Mouse (Mus musculus): ENCODE measurements around the gene Hist1h1a. TPM values are rescaled to one million over a fixed set of nuclear protein-coding genes. Genes with fewer than 3 reads are reported as not detected.

Hist1h1a gene
- polyA plus RNA-seq, 1 experiment from 2014 or later = 27.4 TPM

DNA sequence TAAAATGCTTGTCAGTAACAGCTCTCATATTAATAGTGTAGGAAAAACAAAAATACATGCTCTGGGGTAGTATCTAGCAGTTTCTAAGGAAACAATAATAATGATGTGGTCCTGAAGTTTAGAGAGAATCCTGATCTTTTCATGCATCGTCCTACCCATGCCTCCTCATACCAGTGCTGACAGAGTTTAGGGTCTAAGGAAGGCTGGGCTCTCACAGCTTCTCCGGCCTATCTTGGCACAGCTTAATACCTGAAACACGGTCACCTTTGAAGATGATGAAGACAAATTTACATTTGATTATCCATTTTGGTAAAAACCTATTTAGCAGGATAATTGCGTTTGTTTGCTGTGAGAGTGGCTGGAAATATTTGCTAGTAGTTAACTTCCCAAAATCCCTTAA is 19.5 kb upstream of the Hist1h1a start:
- DNase-seq (ENCODE audit: low spot score) = peak; percentile 5

DNA sequence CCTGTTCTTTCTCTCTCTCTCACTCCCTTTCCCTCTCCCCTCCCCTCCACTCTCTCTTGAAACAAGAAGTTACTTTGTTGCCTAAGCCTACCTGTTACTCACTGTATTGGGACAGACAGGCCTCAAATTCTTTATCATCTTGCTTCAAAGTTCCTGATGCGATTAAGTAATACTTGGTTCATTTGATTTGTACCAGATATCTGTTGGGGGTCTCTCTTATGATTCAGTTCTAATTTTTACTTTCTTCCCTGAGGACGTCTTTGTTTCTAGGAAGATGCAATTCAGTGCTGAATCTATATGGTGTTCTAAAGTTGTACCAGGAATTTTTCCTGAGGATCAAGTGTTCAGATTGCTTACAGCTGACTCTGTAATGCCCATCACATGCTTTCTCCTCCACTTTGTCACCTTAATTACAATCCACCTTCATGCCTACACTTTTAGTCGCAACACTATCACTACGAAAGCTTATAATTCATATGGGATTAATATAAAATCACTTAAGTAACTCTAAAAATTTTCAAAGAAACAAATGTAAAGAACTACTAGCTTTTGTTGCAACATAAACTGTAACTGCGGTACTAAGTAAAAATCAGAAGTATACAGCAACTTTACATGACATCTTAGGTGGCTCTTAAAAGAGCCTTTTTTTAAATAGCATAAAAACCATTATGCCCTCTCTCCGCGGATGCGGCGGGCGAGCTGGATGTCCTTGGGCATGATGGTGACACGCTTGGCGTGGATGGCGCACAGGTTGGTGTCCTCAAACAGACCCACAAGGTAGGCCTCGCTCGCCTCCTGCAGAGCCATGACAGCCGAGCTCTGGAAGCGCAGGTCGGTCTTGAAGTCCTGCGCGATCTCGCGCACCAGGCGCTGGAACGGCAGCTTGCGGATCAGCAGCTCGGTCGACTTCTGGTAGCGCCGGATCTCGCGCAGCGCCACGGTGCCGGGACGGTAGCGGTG is 18.8 kb upstream of the Hist1h1a start:
- DNase-seq (ENCODE audit: low spot score) = peak; percentile 28

DNA sequence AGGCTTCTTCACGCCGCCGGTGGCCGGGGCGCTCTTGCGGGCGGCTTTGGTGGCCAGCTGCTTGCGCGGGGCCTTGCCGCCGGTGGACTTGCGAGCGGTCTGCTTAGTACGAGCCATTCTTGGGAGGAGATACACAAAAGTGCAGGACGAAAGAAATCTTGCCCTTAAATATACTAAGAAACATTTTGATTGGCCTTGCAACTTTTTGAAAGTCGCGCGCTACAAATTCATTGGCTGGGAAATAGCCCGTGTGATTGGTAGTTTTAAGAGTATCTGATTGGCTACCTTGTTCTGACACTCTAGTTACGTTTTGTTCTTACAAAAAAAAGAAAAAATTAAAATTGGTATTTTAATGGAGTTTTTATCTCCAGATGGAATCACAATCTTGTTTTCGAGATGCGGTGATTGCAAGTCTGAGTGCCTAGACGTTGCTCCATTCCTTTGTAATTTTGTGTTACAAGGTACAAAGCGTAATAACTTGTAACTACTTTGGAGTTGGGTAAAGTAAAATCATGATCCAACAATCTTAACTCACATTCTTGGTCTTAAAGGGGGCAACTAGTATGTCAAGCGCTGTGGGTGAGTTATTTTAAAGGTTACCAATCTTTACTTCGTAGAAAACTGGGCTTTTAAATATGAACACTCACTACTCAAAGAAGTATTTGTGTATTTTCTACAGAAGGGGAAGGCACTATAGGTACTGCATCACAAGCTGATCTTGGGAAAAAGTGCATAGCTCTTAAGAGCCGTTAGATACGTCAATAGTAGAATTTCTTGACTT is 17.9 kb upstream of the Hist1h1a start, which contains the start of gene Hist1h3c:
TSS of gene Hist1h3c (minus strand) at position 222 of the 781 bp plus-strand sequence.
- peak; percentile 94 for DNase-seq (ENCODE audit: low spot score)

DNA sequence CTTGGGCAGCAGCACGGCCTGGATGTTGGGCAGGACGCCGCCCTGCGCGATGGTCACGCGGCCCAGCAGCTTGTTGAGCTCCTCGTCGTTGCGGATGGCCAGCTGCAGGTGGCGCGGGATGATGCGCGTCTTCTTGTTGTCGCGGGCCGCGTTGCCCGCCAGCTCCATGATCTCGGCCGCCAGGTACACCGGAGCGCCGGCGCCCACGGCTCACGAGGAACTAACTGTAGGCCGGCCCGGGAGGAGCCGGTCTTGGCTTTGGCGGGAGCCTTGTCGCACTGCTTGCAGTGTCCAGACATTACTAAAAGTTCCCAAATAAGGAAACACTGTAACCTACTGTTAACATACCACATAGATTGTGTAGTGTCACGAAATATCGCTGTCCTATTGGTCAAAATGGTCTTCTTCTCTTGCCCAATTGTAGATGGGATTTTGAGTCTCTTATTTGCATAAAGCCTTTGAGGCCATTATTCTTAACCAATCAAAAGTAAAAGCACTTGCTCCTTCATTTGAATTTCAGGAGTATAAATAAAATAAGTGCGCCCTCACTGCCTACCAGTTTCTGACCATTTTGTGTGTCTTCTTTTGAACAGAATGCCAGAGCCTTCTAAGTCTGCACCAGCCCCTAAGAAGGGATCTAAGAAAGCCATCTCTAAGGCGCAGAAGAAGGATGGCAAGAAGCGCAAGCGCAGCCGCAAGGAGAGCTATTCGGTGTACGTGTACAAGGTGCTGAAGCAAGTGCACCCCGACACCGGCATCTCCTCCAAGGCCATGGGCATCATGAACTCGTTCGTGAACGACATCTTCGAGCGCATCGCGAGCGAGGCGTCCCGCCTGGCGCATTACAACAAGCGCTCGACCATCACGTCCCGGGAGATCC is 17.0 kb upstream of the Hist1h1a start, which contains the start of gene Hist1h2bb:
TSS of gene Hist1h2bb (plus strand) at position 534 of the 880 bp plus-strand sequence.
- DNase-seq (ENCODE audit: low spot score) = peak; percentile 91

DNA sequence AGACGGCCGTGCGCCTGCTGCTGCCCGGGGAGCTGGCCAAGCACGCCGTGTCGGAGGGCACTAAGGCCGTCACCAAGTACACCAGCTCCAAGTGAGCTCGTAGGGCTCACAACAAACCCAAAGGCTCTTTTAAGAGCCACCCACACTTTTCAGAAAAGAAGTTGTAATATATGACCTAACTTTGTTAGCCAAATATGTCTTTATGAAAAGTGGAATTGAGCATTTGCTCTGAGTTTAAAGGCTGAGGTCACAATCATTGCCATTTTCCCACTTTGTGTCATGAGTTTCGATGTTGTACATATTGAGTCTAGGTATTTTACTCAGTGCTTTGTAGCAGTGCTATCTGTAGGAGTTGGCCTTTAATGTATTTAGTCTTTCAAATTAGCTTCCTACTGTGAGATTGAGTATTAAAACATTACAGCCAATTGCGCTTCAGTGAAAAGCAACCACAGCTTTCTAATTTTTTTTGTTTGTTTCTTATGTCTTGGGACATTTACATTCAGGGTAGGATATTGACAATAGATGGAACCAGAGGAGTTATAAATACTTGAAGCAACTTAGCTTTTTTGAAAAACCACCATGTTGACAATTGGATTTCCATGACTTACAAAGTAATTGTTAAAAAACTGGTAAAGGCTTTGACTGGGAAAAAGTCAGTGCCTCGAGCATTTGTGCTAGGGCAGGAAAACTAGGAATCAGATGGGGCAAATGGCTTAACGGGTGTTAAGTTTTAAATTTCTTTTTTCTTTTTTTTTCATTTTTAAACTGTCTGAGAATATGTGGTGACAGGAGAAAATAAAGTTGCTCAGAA is 16.2 kb upstream of the Hist1h1a start:
- peak; percentile 46 for DNase-seq (ENCODE audit: low spot score)

DNA sequence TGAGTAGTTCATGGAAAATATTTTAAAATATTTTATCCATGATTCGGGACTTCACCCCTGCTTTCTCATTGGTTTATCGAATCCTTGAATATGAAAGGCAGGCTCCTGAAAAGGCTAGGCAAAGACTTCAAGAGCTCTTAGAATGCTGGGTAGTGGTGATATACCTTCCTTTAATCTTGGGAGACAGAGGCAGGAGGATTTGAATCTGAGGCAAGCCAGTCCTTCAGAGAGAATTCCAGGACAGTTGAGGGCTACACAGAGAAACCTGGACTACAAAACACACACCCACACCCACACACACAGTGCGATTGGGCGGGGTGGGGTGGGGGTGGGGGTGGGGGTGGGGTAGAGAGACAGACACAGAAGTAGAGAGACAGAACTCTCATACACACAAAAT is 15.6 kb upstream of the Hist1h1a start:
- DNase-seq (ENCODE audit: low spot score) = no peak

DNA sequence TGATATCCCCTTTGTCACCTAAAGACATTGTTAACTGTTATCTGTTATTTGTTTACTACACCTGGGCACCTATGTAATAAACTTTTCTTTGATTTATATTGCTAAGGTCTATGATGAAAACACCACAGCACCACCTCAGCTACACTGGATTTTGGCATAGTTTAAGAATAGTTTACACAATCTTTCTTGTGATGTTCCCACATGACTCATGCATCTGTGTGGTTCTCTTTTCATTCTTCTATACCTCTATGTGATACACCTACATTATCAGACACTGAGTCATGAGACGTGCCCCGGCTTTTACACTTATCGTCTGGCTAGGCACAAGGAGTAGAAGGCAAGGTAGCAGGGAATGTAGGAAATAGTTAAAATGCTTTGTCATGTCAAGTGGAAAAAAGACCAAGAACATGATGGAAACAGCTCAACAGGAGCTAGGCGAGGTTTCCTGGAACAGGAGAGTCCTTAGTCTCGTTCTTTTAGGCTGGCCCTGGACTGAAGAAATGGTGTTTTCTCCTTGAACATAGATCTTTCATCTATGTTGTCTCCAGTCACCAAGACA is 13.8 kb upstream of the Hist1h1a start:
- DNase-seq (ENCODE audit: low spot score) = peak; percentile 1

DNA sequence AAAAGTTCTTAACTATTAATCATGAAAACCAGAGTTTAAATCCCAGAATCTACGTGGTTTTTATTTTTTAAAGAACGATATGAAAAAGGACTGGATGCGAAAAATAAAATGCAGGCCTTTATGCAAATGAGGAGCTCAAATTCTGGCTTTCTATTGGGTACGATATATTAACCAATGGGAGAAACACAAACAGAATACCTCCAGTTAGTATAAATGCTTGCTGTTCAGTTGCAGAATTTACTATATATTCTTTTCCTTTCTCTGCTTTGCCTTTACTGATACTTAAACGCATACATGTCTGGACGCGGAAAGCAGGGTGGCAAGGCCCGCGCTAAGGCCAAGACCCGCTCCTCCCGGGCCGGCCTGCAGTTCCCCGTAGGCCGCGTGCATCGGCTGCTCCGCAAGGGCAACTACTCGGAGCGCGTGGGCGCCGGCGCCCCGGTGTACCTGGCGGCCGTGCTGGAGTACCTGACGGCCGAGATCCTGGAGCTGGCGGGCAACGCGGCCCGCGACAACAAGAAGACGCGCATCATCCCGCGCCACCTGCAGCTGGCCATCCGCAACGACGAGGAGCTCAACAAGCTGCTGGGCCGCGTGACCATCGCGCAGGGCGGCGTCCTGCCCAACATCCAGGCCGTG is 12.5 kb upstream of the Hist1h1a start, which contains the start of gene Hist1h2ab:
TSS of gene Hist1h2ab (plus strand) at position 288 of the 639 bp plus-strand sequence.
- peak; percentile 86 for DNase-seq (ENCODE audit: low spot score)

DNA sequence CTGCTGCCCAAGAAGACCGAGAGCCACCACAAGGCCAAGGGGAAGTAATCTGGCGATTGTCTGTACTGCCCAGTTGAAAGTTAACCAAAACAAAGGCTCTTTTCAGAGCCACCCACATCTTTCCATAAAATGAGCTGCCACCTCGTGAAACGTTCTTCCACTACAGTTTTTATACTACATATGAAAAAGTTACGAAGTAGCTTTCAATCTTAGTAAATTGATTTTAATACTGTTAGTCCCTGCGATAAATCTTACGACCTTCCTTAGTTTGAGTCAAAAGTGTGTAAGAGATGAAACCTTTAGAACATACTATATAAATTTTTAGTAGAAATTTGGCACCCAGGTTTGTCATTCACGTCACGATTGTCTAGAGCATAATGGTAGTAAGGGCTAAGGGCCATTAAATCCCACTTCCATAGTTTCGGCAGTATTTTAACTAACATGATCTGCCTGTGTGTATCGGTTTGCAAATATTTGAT is 11.9 kb upstream of the Hist1h1a start:
- peak; percentile 57 for DNase-seq (ENCODE audit: low spot score)

DNA sequence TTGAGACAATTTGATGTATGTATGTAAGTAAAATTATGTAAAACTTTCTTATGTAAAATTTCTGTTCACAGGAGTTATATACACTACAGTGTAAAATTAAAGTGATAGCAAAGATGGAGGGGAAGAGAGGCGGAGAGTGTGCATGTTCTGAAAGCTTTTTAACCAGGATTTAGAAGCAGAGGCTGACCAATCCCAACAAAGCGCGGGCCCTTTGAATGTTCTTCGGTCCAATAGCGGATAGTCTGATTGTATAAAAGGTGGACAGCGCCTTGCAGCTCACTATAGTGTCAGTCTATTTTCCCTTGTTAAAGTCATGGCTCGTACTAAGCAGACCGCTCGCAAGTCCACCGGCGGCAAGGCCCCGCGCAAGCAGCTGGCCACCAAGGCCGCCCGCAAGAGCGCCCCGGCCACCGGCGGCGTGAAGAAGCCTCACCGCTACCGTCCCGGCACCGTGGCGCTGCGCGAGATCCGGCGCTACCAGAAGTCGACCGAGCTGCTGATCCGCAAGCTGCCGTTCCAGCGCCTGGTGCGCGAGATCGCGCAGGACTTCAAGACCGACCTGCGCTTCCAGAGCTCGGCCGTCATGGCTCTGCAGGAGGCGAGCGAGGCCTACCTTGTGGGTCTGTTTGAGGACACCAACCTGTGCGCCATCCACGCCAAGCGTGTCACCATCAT is 11.3 kb upstream of the Hist1h1a start, which contains the start of gene Hist1h3b:
TSS of gene Hist1h3b (plus strand) at position 201 of the 675 bp plus-strand sequence.
- DNase-seq (ENCODE audit: low spot score) = peak; percentile 91

DNA sequence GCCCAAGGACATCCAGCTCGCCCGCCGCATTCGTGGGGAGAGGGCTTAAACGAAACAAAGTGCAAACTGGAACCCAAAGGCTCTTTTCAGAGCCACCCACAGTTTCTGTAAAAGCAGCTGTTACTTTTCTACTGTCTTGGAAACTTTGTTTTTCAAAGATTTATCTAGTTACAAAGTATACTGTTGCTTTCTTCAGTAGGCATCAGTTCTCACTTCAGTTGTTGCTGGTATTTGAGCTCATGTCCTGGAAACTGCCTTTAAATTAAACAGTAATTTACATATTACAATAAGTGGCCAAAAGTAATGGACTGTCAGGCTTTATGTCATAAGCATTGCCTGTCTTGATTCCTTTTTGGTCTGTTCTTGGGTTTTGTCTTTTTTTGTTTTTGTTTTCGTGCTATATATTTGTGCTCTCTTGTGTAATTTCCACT is 10.7 kb upstream of the Hist1h1a start:
- peak; percentile 7 for DNase-seq (ENCODE audit: low spot score)

DNA sequence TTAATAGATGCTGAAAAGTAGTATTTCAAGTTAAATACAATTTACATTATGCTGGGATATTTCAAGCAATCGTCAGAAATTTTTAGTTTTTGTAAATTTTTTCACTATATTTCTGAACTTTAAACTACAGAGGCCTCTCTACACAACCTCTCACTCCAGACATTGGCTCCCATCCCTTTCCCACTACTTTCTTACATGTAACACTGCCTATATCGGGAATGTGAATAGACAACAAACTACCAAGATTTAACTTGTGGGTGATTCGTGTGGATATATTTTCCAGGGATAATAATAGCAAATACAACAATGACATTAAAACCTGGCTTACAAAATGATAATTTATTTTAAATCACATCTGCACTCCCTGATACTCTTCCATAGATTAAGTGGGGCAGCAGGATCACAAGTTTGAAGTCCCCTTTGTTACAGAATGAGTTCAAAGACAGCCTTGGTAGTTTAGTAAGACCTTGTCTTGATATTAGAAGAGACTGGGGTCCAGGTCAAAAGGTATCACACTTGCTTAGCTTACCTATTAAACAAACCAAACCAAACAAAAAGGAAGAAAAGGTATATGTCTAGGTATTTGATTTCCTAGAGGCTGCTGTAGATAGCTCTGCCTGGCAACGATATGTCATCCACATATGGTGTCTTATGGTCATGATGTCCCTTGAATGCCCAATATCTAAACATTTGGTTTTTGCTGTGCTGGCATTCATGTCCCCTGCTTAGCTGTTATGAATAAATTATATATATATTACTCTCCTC is 10.0 kb upstream of the Hist1h1a start:
- DNase-seq (ENCODE audit: low spot score) = peak; percentile 4

DNA sequence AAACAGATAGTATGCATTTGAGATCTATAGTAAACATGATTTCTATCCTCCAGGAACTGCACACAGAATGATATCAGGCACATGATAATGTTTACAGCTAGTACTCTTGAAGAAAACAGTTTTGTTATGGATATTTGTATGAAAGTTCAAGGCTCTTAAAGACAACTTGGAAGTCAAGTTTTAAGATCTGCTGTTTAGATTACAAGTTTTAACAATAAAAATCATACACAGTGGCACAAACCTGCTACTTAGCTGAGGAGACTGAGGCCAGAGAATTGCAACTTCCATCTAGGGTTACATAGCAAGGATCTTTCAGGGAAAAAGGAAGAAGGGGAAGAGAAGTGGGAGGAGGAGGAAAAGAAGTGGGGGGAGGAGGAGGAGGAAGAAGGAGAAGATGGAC is 8.5 kb upstream of the Hist1h1a start:
- DNase-seq (ENCODE audit: low spot score) = no peak

DNA sequence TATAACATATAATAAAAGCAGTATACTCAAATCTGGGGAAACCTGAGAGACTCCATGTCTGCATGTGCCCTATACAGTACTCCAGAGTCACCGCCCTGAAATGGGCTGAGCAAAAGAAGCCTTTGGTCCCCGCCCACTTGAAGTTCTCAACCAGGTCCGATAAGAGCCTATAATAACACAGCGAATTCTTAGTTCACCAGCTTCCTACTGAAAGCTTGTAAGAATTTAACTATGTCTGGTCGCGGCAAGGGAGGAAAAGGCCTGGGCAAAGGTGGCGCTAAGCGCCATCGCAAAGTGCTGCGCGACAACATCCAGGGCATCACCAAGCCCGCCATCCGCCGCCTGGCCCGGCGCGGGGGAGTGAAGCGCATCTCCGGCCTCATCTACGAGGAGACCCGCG is 6.7 kb upstream of the Hist1h1a start, which contains the start of gene Hist1h4b:
TSS of gene Hist1h4b (plus strand) at position 224 of the 400 bp plus-strand sequence.
- peak; percentile 95 for DNase-seq (ENCODE audit: low spot score)

DNA sequence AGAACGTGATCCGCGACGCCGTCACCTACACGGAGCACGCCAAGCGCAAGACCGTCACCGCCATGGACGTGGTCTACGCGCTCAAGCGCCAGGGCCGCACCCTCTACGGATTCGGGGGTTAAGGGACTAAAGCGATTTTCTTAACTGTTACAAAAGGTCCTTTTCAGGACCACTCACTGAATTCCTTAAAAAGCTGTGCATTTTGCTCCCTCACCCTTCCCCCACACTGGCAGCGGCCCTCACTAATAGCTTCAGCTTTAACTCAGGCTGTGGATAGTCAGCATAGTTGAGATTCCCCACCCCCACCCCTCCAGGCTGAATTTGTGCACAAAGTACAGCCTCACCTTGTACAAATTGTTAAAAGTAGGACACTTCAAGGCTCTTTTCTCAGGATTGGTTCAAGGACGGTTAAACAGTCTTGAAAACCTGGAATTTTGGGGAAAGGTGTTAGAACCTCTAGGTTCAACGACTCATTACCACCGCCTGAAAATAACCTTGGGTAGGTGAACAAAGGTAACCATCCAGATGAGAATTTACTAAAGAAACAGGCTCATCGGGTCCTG is 6.2 kb upstream of the Hist1h1a start:
- DNase-seq (ENCODE audit: low spot score) = peak; percentile 50

DNA sequence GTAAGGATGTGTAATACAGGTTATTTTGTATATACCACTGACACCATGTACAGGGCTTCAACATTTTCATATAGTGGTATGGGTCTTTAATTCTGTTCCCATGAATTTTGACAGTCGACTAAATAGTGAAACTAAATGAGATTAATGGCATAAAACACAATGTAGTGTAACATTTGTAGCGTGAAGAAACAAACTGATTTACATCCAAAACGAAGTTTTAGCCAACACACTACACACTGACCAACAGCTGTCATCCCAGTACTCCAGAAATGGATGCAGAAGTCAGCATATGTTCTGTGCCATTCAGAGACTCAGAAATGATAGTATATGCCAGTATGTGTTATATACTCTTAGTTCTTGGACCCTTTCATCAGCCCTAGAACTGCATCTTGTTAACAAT is 5.5 kb upstream of the Hist1h1a start:
- DNase-seq (ENCODE audit: low spot score) = no peak

DNA sequence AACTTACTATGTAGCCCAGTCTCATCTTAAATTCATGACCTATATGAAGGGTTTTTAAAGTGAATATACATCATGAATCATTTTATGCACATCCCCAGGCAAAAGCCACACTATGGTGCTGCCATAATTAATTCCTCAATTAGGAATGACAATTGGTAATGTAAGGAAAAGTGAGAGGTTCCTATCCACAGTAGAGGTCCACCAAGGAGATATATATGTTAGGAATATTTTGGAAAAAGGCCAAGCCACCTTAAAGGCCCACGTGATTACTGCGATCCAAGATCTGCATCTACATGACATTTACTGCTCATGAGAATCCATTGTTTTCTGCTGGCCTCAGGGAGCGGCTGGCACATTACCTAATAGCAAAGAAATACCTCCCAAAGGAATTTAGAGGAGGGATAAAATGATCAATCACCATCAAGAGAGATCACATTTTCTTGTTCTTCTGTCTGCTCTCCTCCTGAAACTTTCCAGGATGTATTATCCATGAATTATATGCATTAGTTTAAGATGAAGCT is 4.2 kb upstream of the Hist1h1a start:
- DNase-seq (ENCODE audit: low spot score) = no peak

Measured in thymus, postnatal 0 days (tissue).